Mouse (Mus musculus) liver, adult 2 months (tissue): ENCODE results near the gene Enkd1.

Experiments
- CTCF ChIP-seq: fragments of 200-500 bp; IDR thresholded peaks from 2 replicates; pipeline ENCODE4 v1.5.1; 2011; ENCODE audit warnings: low read depth, low read length, control low read depth
- POLR2A ChIP-seq: fragments of 200-500 bp; IDR thresholded peaks from 2 replicates; pipeline ENCODE4 v1.6.1; 2011; ENCODE audit warnings: low read length, control low read depth; ENCODE audit not compliant: insufficient read depth; ENCODE audit errors: extremely low read depth

DNA sequence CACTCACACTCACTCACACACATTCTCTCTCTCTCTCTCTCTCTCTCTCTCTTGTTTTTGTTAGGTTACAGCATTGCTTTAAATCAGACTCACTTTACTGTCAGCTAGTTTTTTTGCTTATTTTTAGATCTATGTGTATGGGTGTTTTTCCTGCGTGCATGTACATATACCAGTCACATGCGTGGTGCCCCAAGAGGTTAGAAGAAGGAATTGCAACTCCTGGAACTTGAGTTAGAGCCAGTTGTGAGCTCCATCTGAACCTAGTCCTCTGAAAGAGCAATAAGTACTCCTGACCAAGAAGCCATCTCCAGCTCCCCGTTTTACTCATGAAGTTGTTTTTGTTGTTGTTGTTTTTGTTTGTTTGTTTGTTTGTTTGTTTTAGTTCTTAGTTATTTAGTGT, 46.8 kb downstream of the Enkd1 start:
- TF ChIP-seq POLR2A (no peak), CTCF (peak; percentile 16; the same call in 1 of the 2 replicates)
